Mouse (Mus musculus): Measurements from ENCODE around the gene Dnajc6. TPM values are rescaled to one million over a fixed set of nuclear protein-coding genes. Genes with fewer than 3 reads are reported as not detected.

Gene Dnajc6
- total and polyA plus RNA-seq, 3 experiments: 15.0 to 20.2 TPM; not detected in 1

- TF ChIP-seq GATA1 (IDR thresholded peaks at IDR 0.05; ENCODE audit: low read depth, low read length) (no peak), JUND (IDR thresholded peaks at IDR 0.05; ENCODE audit: low read depth, low read length) (no peak), MYB (IDR thresholded peaks at IDR 0.05; ENCODE audit: low read depth, low read length) (no peak), UBTF (IDR thresholded peaks at IDR 0.05; ENCODE audit: borderline replicate concordance, insufficient read depth, low read depth, low read length) (no peak), GABPA (IDR thresholded peaks at IDR 0.05; ENCODE audit: low read depth, low read length) (no peak), ZC3H11A (IDR thresholded peaks at IDR 0.05; ENCODE audit: low read depth, low read length) (no peak), MAFK (IDR thresholded peaks at IDR 0.05; ENCODE audit: borderline replicate concordance, low read depth, low read length) (no peak)
- Histone ChIP-seq H3K79me2 (ENCODE audit: control insufficient read depth, insufficient read depth, low read length, poor library complexity) (no peaks in the 10 kb centered on the region), H3K9me3 (replicated peaks; ENCODE audit: insufficient read depth, low read length) (no peaks in the 10 kb centered on the region), H3K27me3 (ENCODE audit: control insufficient read depth in 1 of 2, insufficient read depth in 2 of 2, low read length in 2 of 2) (no peaks in the 10 kb centered on the region), H3K27ac (ENCODE audit: control insufficient read depth, low read depth, low read length) (no peak overlapping the region), H3K36me3 (ENCODE audit: control insufficient read depth in 1 of 2, insufficient read depth in 2 of 2, low read length in 2 of 2) (no peaks in the 10 kb centered on the region), H3K9ac (ENCODE audit: control insufficient read depth, low read depth, low read length, poor library complexity, severe bottlenecking) (no peak overlapping the region), H3K4me3 (ENCODE audit: control insufficient read depth in 1 of 2, insufficient read depth in 1 of 2, low read depth in 2 of 2, low read length in 2 of 2) (no peak overlapping the region), H3K4me1 (ENCODE audit: control insufficient read depth in 1 of 2, insufficient read depth in 2 of 2, low read length in 2 of 2) (no peaks in the 10 kb centered on the region)
- DNase-seq (ENCODE audit: low read depth, low spot score): no peak
Measured at GRCm38 (mm10) chr4:101562836-101563235, 66.4 kb downstream of the Dnajc6 start.

- Histone ChIP-seq H3K4me3 (ENCODE audit: control insufficient read depth in 1 of 2, insufficient read depth in 1 of 2, low read depth in 2 of 2, low read length in 2 of 2) (no peak overlapping the region), H3K36me3 (ENCODE audit: control insufficient read depth in 1 of 2, insufficient read depth in 2 of 2, low read length in 2 of 2) (no peaks in the 10 kb centered on the region), H3K27ac (ENCODE audit: control insufficient read depth, low read depth, low read length) (no peak overlapping the region), H3K9ac (ENCODE audit: control insufficient read depth, low read depth, low read length, poor library complexity, severe bottlenecking) (no peak overlapping the region), H3K79me2 (ENCODE audit: control insufficient read depth, insufficient read depth, low read length, poor library complexity) (no peaks in the 10 kb centered on the region), H3K27me3 (ENCODE audit: control insufficient read depth in 1 of 2, insufficient read depth in 2 of 2, low read length in 2 of 2) (no peaks in the 10 kb centered on the region), H3K9me3 (replicated peaks; ENCODE audit: insufficient read depth, low read length) (no peaks in the 10 kb centered on the region), H3K4me1 (ENCODE audit: control insufficient read depth in 1 of 2, insufficient read depth in 2 of 2, low read length in 2 of 2) (no peaks in the 10 kb centered on the region)
- TF ChIP-seq NELFE (IDR thresholded peaks at IDR 0.05; ENCODE audit: low read depth, low read length) (no peak), CHD1 (IDR thresholded peaks at IDR 0.05; ENCODE audit: low read depth, low read length) (no peak), RCOR1 (IDR thresholded peaks at IDR 0.05; ENCODE audit: low read depth, low read length) (no peak), SIN3A (IDR thresholded peaks at IDR 0.05; ENCODE audit: low read length) (no peak), ETS1 (IDR thresholded peaks at IDR 0.05; ENCODE audit: low read depth, low read length) (no peak), ZKSCAN1 (IDR thresholded peaks at IDR 0.05; ENCODE audit: low read depth, low read length) (no peak), USF1 (IDR thresholded peaks at IDR 0.05; ENCODE audit: low read depth, low read length) (no peak)
- no peak for DNase-seq (ENCODE audit: low read depth, low spot score)
Measured at GRCm38 (mm10) chr4:101563607-101564006, 67.2 kb downstream of the Dnajc6 start.

- Histone ChIP-seq H3K79me2 (ENCODE audit: control insufficient read depth, insufficient read depth, low read length, poor library complexity) (no peaks in the 10 kb centered on the region), H3K4me3 (ENCODE audit: control insufficient read depth in 1 of 2, insufficient read depth in 1 of 2, low read depth in 2 of 2, low read length in 2 of 2) (no peak overlapping the region), H3K36me3 (ENCODE audit: control insufficient read depth in 1 of 2, insufficient read depth in 2 of 2, low read length in 2 of 2) (no peaks in the 10 kb centered on the region), H3K9me3 (replicated peaks; ENCODE audit: insufficient read depth, low read length) (no peaks in the 10 kb centered on the region), H3K9ac (ENCODE audit: control insufficient read depth, low read depth, low read length, poor library complexity, severe bottlenecking) (no peak overlapping the region), H3K4me1 (ENCODE audit: control insufficient read depth in 1 of 2, insufficient read depth in 2 of 2, low read length in 2 of 2) (no peaks in the 10 kb centered on the region), H3K27me3 (ENCODE audit: control insufficient read depth in 1 of 2, insufficient read depth in 2 of 2, low read length in 2 of 2) (no peaks in the 10 kb centered on the region), H3K27ac (ENCODE audit: control insufficient read depth, low read depth, low read length) (no peak overlapping the region)
- TF ChIP-seq POLR2A (IDR thresholded peaks at IDR 0.05; ENCODE audit: control insufficient read depth in 1 of 2, insufficient read depth in 1 of 2, low read depth in 1 of 2, low read length in 2 of 2, poor library complexity in 1 of 2) (no peak), MEF2A (IDR thresholded peaks at IDR 0.05; ENCODE audit: extremely low read depth, insufficient replicate concordance, low read depth, low read length, poor library complexity, severe bottlenecking) (no peak), TBP (IDR thresholded peaks at IDR 0.05; ENCODE audit: low read depth, low read length) (no peak), USF2 (IDR thresholded peaks at IDR 0.05; ENCODE audit: borderline replicate concordance in 1 of 2, insufficient read depth in 1 of 2, low read depth in 1 of 2, low read length in 2 of 2) (no peak), ZKSCAN1 (IDR thresholded peaks at IDR 0.05; ENCODE audit: low read depth, low read length) (no peak), GABPA (IDR thresholded peaks at IDR 0.05; ENCODE audit: low read depth, low read length) (no peak), RAD21 (IDR thresholded peaks at IDR 0.05; ENCODE audit: low read depth, low read length) (no peak), TAL1 (IDR thresholded peaks at IDR 0.05; ENCODE audit: low read length) (no peak), MAZ (IDR thresholded peaks at IDR 0.05; ENCODE audit: low read depth, low read length) (no peak)
- no peak for DNase-seq (ENCODE audit: low read depth, low spot score)
Measured at GRCm38 (mm10) chr4:101564746-101565417, 68.4 kb downstream of the Dnajc6 start.
